Mouse (Mus musculus): ENCODE data around the gene Cul7. TPM values are rescaled to one million over a fixed set of nuclear protein-coding genes. Genes with fewer than 3 reads are reported as not detected.
A peak's percentile ranks its signal among the peaks of the same experiment; 100 is the strongest.

Gene Cul7
- polyA plus RNA-seq, 1 experiment from 2014 or later: 28.2 TPM

GRCm38 (mm10) chr17:46649811-46650210 is 326 bp upstream of the Cul7 start:
- ATAC-seq (replicated peaks; ENCODE audit: low FRiP score): no peak
- 32% methylated on average over 15 of the region's 15 CpGs for whole genome bisulfite sequencing
- Histone ChIP-seq H3K36me3 (ENCODE audit: control insufficient read depth, insufficient read depth, low read length) (peaks cover 17% of the 10 kb centered on the region), H3K4me3 (ENCODE audit: low read depth, low read length) (peak overlapping the region; percentile 73), H3K4me2 (peak overlapping the region; percentile 70), H3K9me3 (ENCODE audit: control insufficient read depth, low read length) (no peaks in the 10 kb centered on the region), H3K4me1 (replicated peaks; ENCODE audit: control insufficient read depth, insufficient read depth, low read length) (peaks cover 32% of the 10 kb centered on the region), H3K27me3 (replicated peaks; ENCODE audit: control insufficient read depth, insufficient read depth, low read length) (no peaks in the 10 kb centered on the region), H3K27ac (ENCODE audit: low read depth, low read length) (peak overlapping the region; percentile 88), H3K9ac (ENCODE audit: low read depth, low read length) (peak overlapping the region; percentile 83)
- DNase-seq (ENCODE audit: low spot score): no peak

- Histone ChIP-seq H3K4me2 (peak overlapping the region; percentile 70), H3K27ac (ENCODE audit: low read depth, low read length) (peak overlapping the region; percentile 88; the same call in 1 of the 2 replicates), H3K9me3 (ENCODE audit: control insufficient read depth, low read length) (no peaks in the 10 kb centered on the region), H3K27me3 (replicated peaks; ENCODE audit: control insufficient read depth, insufficient read depth, low read length) (no peaks in the 10 kb centered on the region), H3K4me3 (ENCODE audit: low read depth, low read length) (peak overlapping the region; percentile 73), H3K9ac (ENCODE audit: low read depth, low read length) (peak overlapping the region; percentile 83), H3K4me1 (replicated peaks; ENCODE audit: control insufficient read depth, insufficient read depth, low read length) (peaks cover 28% of the 10 kb centered on the region), H3K36me3 (ENCODE audit: control insufficient read depth, insufficient read depth, low read length) (peaks cover 24% of the 10 kb centered on the region)
- 72% methylated on average over 17 of the region's 17 CpGs for WGBS
- no peak for DNase-seq (ENCODE audit: low spot score)
- no peak for ATAC-seq (replicated peaks; ENCODE audit: low FRiP score)
Observed at GRCm38 (mm10) chr17:46651292-46651691, 1.2 kb downstream of the Cul7 start.

DNA sequence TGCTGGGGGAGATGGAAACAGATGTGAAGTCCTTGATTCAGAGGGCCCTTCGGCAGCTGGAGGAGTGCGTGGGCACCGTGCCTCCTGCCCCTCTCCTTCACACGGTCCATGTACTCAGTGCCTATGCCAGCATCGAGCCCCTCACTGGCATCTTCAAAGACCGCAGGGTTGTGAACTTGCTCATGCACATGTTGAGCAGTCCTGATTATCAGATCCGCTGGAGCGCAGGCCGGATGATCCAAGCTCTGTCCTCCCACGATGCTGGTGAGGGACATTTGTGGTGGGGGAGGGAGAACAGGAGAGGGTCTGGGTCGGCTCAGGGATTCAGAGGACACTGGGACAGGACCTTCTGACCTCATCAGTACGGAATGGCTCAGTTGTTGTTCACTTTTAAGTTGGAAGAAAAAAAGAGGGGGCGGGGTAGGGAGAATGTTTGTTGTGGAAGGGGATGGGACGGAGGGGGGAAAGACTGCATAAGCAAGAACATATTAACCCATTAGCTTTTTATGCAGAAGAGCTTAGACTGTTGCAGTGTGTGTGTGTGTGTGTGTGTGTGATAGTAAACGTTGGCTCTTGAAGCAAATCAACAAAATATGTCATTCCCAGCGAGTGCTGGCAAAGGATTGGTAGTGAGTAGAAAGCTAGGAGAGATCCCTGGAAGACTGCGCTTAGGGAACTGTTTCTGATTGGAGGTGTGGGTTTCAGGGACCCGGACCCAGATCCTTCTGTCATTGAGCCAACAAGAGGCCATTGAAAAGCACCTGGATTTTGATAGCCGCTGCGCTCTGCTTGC is 1.8 kb downstream of the Cul7 start:
- ATAC-seq (replicated peaks; ENCODE audit: low FRiP score): no peak
- Histone ChIP-seq H3K9ac (ENCODE audit: low read depth, low read length) (peak overlapping the region; percentile 83), H3K4me1 (replicated peaks; ENCODE audit: control insufficient read depth, insufficient read depth, low read length) (peaks cover 26% of the 10 kb centered on the region), H3K27ac (ENCODE audit: low read depth, low read length) (no peak overlapping the region), H3K4me2 (peak overlapping the region; percentile 70), H3K27me3 (replicated peaks; ENCODE audit: control insufficient read depth, insufficient read depth, low read length) (no peaks in the 10 kb centered on the region), H3K36me3 (ENCODE audit: control insufficient read depth, insufficient read depth, low read length) (peaks cover 24% of the 10 kb centered on the region), H3K9me3 (ENCODE audit: control insufficient read depth, low read length) (no peaks in the 10 kb centered on the region), H3K4me3 (ENCODE audit: low read depth, low read length) (peak overlapping the region; percentile 73)
- no peak for DNase-seq (ENCODE audit: low spot score)
- 75% methylated on average over 20 of the region's 20 CpGs for WGBS

- Histone ChIP-seq H3K27me3 (replicated peaks; ENCODE audit: control insufficient read depth, insufficient read depth, low read length) (no peaks in the 10 kb centered on the region), H3K9me3 (ENCODE audit: control insufficient read depth, low read length) (no peaks in the 10 kb centered on the region), H3K36me3 (ENCODE audit: control insufficient read depth, insufficient read depth, low read length) (peaks cover 52% of the 10 kb centered on the region), H3K27ac (ENCODE audit: low read depth, low read length) (no peak overlapping the region), H3K9ac (ENCODE audit: low read depth, low read length) (no peak overlapping the region), H3K4me1 (replicated peaks; ENCODE audit: control insufficient read depth, insufficient read depth, low read length) (peaks cover 12% of the 10 kb centered on the region; the same call in 1 of the 2 replicates), H3K4me3 (ENCODE audit: low read depth, low read length) (no peak overlapping the region), H3K4me2 (no peak overlapping the region)
- 76% methylated on average over 6 of the region's 6 CpGs for WGBS
- ATAC-seq (replicated peaks; ENCODE audit: low FRiP score) (no peak), DNase-seq (ENCODE audit: low spot score) (no peak)
Observed at GRCm38 (mm10) chr17:46656054-46656453, 5.9 kb downstream of the Cul7 start.

- H3K36me3 ChIP-seq (ENCODE audit: control insufficient read depth, insufficient read depth, low read length): peaks cover 56% of the 10 kb centered on the region
- H3K4me2 ChIP-seq: no peak overlapping the region
- H3K27me3 ChIP-seq (replicated peaks; ENCODE audit: control insufficient read depth, insufficient read depth, low read length): no peaks in the 10 kb centered on the region
- WGBS: 91% methylated on average over 9 of the region's 9 CpGs
- no peaks in the 10 kb centered on the region for H3K9me3 ChIP-seq (ENCODE audit: control insufficient read depth, low read length)
- DNase-seq (ENCODE audit: low spot score) (no peak), ATAC-seq (replicated peaks; ENCODE audit: low FRiP score) (no peak)
- H3K4me1 ChIP-seq (replicated peaks; ENCODE audit: control insufficient read depth, insufficient read depth, low read length): no peaks in the 10 kb centered on the region
- H3K27ac ChIP-seq (ENCODE audit: low read depth, low read length): no peak overlapping the region
- no peak overlapping the region for H3K4me3 ChIP-seq (ENCODE audit: low read depth, low read length)
- H3K9ac ChIP-seq (ENCODE audit: low read depth, low read length): no peak overlapping the region
Observed at GRCm38 (mm10) chr17:46661351-46661750, 11.2 kb downstream of the Cul7 start.

- no peak overlapping the region for H3K4me2 ChIP-seq
- no peaks in the 10 kb centered on the region for H3K27me3 ChIP-seq (replicated peaks; ENCODE audit: control insufficient read depth, insufficient read depth, low read length)
- no peak overlapping the region for H3K4me3 ChIP-seq (ENCODE audit: low read depth, low read length)
- H3K9ac ChIP-seq (ENCODE audit: low read depth, low read length): no peak overlapping the region
- DNase-seq (ENCODE audit: low spot score): no peak
- H3K27ac ChIP-seq (ENCODE audit: low read depth, low read length): no peak overlapping the region
- H3K4me1 ChIP-seq (replicated peaks; ENCODE audit: control insufficient read depth, insufficient read depth, low read length): no peaks in the 10 kb centered on the region
- peaks cover 59% of the 10 kb centered on the region for H3K36me3 ChIP-seq (ENCODE audit: control insufficient read depth, insufficient read depth, low read length)
- WGBS: 92% methylated on average over 12 of the region's 12 CpGs
- H3K9me3 ChIP-seq (ENCODE audit: control insufficient read depth, low read length): no peaks in the 10 kb centered on the region
- no peak for ATAC-seq (replicated peaks; ENCODE audit: low FRiP score)
Observed at GRCm38 (mm10) chr17:46661981-46662380, 11.8 kb downstream of the Cul7 start.

GRCm38 (mm10) chr17:46662730-46663129 is 12.6 kb downstream of the Cul7 start:
- Histone ChIP-seq H3K4me1 (replicated peaks; ENCODE audit: control insufficient read depth, insufficient read depth, low read length) (no peaks in the 10 kb centered on the region), H3K27ac (ENCODE audit: low read depth, low read length) (no peak overlapping the region), H3K4me2 (no peak overlapping the region), H3K4me3 (ENCODE audit: low read depth, low read length) (no peak overlapping the region), H3K36me3 (ENCODE audit: control insufficient read depth, insufficient read depth, low read length) (peaks cover 60% of the 10 kb centered on the region), H3K9me3 (ENCODE audit: control insufficient read depth, low read length) (no peaks in the 10 kb centered on the region), H3K9ac (ENCODE audit: low read depth, low read length) (no peak overlapping the region), H3K27me3 (replicated peaks; ENCODE audit: control insufficient read depth, insufficient read depth, low read length) (no peaks in the 10 kb centered on the region)
- DNase-seq (ENCODE audit: low spot score) (no peak), ATAC-seq (replicated peaks; ENCODE audit: low FRiP score) (no peak)
- 91% methylated on average over 5 of the region's 5 CpGs for WGBS

DNA sequence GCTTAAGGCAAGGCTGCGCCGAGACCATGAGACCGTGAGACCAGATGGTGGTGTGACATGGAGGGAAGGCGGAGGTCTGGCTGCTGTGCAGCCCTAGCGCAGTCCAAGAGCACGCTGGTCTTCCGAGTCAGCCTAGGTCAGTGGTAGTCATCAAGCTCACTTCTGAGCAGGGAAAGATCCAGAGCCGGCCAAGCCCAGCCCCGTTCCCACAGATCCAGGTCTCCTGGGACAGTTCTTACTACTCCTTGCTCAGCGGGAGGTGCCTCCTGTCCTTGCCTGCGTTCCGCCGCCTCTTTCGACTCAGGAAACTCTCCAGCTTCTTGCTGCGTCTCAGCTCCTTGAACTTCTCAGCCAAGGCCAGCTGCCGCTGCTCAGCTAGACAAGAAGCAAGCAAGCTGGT is 17.6 kb downstream of the Cul7 start:
- Histone ChIP-seq H3K4me3 (ENCODE audit: low read depth, low read length) (no peak overlapping the region), H3K36me3 (ENCODE audit: control insufficient read depth, insufficient read depth, low read length) (peaks cover 44% of the 10 kb centered on the region), H3K4me2 (no peak overlapping the region), H3K4me1 (replicated peaks; ENCODE audit: control insufficient read depth, insufficient read depth, low read length) (0 out of 2 replicates have a peak, but pooled peaks cover 4% of the 10 kb centered on the region), H3K27ac (ENCODE audit: low read depth, low read length) (no peak overlapping the region), H3K9ac (ENCODE audit: low read depth, low read length) (no peak overlapping the region), H3K27me3 (replicated peaks; ENCODE audit: control insufficient read depth, insufficient read depth, low read length) (no peaks in the 10 kb centered on the region), H3K9me3 (ENCODE audit: control insufficient read depth, low read length) (no peaks in the 10 kb centered on the region)
- 92% methylated on average over 16 of the region's 16 CpGs for WGBS
- no peak for DNase-seq (ENCODE audit: low spot score)
- ATAC-seq (replicated peaks; ENCODE audit: low FRiP score): no peak

DNA sequence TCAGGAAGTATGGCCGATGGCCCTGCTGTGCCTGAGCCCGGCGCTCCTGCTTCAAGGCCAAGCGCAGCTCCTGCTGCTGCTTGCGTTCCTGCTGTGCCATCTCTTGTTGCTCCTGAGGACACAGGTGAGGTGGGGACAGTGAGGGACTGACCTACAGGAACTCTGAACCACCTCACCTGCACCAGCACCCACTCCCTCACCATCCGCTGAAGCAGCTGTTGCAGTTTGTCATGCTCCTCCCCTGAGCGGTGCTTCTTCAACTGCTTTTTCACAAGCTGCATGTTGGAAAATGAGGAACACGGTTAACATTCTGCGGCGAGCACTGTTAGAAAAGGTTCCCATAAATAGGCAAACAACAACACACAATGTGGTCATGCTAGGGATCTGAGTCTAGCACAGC is 19.8 kb downstream of the Cul7 start:
- peaks cover 31% of the 10 kb centered on the region for H3K36me3 ChIP-seq (ENCODE audit: control insufficient read depth, insufficient read depth, low read length)
- H3K9me3 ChIP-seq (ENCODE audit: control insufficient read depth, low read length): no peaks in the 10 kb centered on the region

More for the DNA sequence above, 19.8 kb downstream of the Cul7 start:
- Histone ChIP-seq H3K9ac (ENCODE audit: low read depth, low read length) (no peak overlapping the region), H3K4me3 (ENCODE audit: low read depth, low read length) (no peak overlapping the region), H3K4me1 (replicated peaks; ENCODE audit: control insufficient read depth, insufficient read depth, low read length) (peaks cover 15% of the 10 kb centered on the region), H3K27ac (ENCODE audit: low read depth, low read length) (no peak overlapping the region), H3K27me3 (replicated peaks; ENCODE audit: control insufficient read depth, insufficient read depth, low read length) (no peaks in the 10 kb centered on the region), H3K4me2 (no peak overlapping the region)
- DNase-seq (ENCODE audit: low spot score): no peak
- 94% methylated on average over 10 of the region's 10 CpGs for WGBS
- no peak for ATAC-seq (replicated peaks; ENCODE audit: low FRiP score)

Measured in liver, embryonic 11.5 days (tissue).